Mouse (Mus musculus): ENCODE data around the gene Hspbp1. TPM values are rescaled to one million over a fixed set of nuclear protein-coding genes. Genes with fewer than 3 reads are reported as not detected.

The Hspbp1 gene
- polyA plus RNA-seq, 1 experiment from 2014 or later, result 102 TPM

DNA sequence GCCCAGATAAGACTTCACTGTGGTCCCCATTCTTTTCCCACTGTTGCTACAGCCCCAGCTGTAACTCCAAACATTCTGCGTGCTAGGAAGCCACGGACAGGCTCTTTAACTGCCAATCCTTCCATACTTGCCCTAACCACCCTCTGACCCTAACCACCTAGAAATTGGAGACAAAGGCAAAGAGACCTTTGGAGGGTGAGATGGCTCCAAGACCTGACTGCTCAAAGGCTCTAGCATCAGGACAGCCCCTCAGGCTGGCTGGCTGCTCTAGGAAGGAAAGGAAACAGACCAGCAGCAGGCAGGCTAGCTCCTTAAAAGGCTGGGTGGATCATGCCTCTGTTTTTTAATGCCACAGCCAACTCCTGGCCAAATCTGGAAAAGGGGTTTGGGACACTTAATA lies 30.6 kb downstream of the Hspbp1 start:
- 0 out of 2 replicates have a peak overlapping the region, but pooled peaks have one; percentile 29 for H3K27ac ChIP-seq (ENCODE audit: low read depth)
- H3K4me2 ChIP-seq (ENCODE audit: low read length), result no peak overlapping the region
- H3K4me3 ChIP-seq (ENCODE audit: low read depth, low read length), result no peak overlapping the region
- H3K27me3 ChIP-seq (replicated peaks; ENCODE audit: control insufficient read depth, insufficient read depth, low read length), result no peaks in the 10 kb centered on the region
- H3K4me1 ChIP-seq (replicated peaks; ENCODE audit: control insufficient read depth, insufficient read depth, low read length), result peaks cover 37% of the 10 kb centered on the region
- H3K9me3 ChIP-seq (ENCODE audit: control insufficient read depth, low read length), result no peaks in the 10 kb centered on the region
- DNase-seq (ENCODE audit: low spot score), result no peak
- no peak for ATAC-seq (replicated peaks; ENCODE audit: low FRiP score, low TSS enrichment, low read depth)
- WGBS, result 92% methylated on average over 2 of the region's 2 CpGs
- 0 out of 2 replicates have a peak, but pooled peaks cover 7% of the 10 kb centered on the region for H3K36me3 ChIP-seq (ENCODE audit: control insufficient read depth, insufficient read depth, low read length)
- no peak overlapping the region for H3K9ac ChIP-seq (ENCODE audit: low read length)

DNA sequence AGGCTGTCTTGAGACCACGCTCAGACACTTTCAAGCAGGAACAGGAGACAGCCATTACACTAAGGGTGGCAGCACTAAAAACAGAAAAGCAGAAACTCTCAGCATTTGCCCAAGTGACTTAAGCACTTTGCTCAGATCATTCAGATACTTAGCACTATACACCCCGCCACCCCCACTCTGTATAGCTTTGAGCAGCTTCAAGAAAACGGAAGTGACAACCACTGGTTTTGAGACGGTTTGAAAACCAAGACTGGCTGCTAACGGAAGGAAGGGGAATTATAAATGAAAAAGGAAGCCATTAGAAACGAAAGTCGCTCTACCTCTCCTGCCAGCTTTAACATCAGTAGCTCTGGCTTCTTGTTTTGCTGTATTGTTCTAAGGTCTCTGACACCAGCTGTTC lies 31.1 kb downstream of the Hspbp1 start:
- Histone ChIP-seq H3K9me3 (ENCODE audit: control insufficient read depth, low read length) (no peaks in the 10 kb centered on the region), H3K4me3 (ENCODE audit: low read depth, low read length) (no peak overlapping the region), H3K36me3 (ENCODE audit: control insufficient read depth, insufficient read depth, low read length) (0 out of 2 replicates have a peak, but pooled peaks cover 7% of the 10 kb centered on the region), H3K9ac (ENCODE audit: low read length) (no peak overlapping the region), H3K4me2 (ENCODE audit: low read length) (no peak overlapping the region), H3K27ac (ENCODE audit: low read depth) (no peak overlapping the region), H3K4me1 (replicated peaks; ENCODE audit: control insufficient read depth, insufficient read depth, low read length) (peaks cover 37% of the 10 kb centered on the region), H3K27me3 (replicated peaks; ENCODE audit: control insufficient read depth, insufficient read depth, low read length) (no peaks in the 10 kb centered on the region)
- WGBS, result 86% methylated on average over 7 of the region's 7 CpGs
- ATAC-seq (replicated peaks; ENCODE audit: low FRiP score, low TSS enrichment, low read depth), result no peak
- DNase-seq (ENCODE audit: low spot score), result no peak

DNA sequence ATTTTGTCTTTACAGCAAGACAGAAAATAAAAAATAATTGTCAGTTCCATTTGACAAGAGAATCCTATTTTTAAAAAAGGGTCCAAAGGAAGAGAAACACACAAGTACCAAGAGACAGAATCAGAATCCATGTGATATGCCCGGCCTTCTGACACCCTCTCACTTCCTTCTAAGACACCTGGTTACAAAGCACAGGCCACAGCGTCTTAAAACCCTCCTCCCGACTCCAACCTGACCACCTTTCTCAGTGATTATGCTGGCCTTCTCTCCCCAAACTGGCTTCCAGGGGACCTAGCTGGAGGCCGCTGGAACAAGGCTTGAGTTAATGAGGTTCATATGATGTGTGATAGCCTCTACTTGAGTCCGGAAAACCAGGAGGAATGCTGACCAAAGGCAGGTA lies 31.5 kb downstream of the Hspbp1 start:
- H3K36me3 ChIP-seq (ENCODE audit: control insufficient read depth, insufficient read depth, low read length), result 0 out of 2 replicates have a peak, but pooled peaks cover 7% of the 10 kb centered on the region
- no peak overlapping the region for H3K27ac ChIP-seq (ENCODE audit: low read depth)
- DNase-seq (ENCODE audit: low spot score) (no peak), ATAC-seq (replicated peaks; ENCODE audit: low FRiP score, low TSS enrichment, low read depth) (no peak)
- WGBS, result 77% methylated on average over 5 of the region's 5 CpGs
- no peaks in the 10 kb centered on the region for H3K27me3 ChIP-seq (replicated peaks; ENCODE audit: control insufficient read depth, insufficient read depth, low read length)
- H3K9me3 ChIP-seq (ENCODE audit: control insufficient read depth, low read length), result no peaks in the 10 kb centered on the region
- H3K4me2 ChIP-seq (ENCODE audit: low read length), result no peak overlapping the region
- H3K4me1 ChIP-seq (replicated peaks; ENCODE audit: control insufficient read depth, insufficient read depth, low read length), result peaks cover 37% of the 10 kb centered on the region
- H3K9ac ChIP-seq (ENCODE audit: low read length), result no peak overlapping the region
- no peak overlapping the region for H3K4me3 ChIP-seq (ENCODE audit: low read depth, low read length)

DNA sequence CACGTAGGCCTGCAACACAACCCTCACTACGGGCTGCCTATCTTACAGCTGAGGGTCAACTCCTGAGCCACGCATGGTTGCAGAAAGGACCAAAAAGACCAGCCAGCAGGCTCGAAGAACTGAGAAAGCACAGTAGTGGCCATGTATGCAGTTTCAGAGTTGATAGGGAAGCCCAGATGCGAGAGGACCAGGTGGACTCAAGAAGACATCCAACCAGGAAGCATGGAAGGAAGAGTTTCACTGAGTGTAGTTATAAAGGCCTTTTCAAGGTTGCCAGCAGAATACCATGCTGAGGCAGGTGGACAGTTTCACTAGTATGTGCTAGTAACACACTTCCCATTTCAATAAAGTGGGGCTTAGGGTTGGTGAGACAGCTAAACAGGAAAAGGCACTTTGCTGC lies 32.1 kb downstream of the Hspbp1 start:
- no peak for DNase-seq (ENCODE audit: low spot score)
- Histone ChIP-seq H3K27me3 (replicated peaks; ENCODE audit: control insufficient read depth, insufficient read depth, low read length) (no peaks in the 10 kb centered on the region), H3K9ac (ENCODE audit: low read length) (no peak overlapping the region), H3K27ac (ENCODE audit: low read depth) (no peak overlapping the region), H3K9me3 (ENCODE audit: control insufficient read depth, low read length) (no peaks in the 10 kb centered on the region), H3K4me1 (replicated peaks; ENCODE audit: control insufficient read depth, insufficient read depth, low read length) (peaks cover 35% of the 10 kb centered on the region), H3K4me3 (ENCODE audit: low read depth, low read length) (no peak overlapping the region), H3K36me3 (ENCODE audit: control insufficient read depth, insufficient read depth, low read length) (0 out of 2 replicates have a peak, but pooled peaks cover 7% of the 10 kb centered on the region), H3K4me2 (ENCODE audit: low read length) (no peak overlapping the region)
- ATAC-seq (replicated peaks; ENCODE audit: low FRiP score, low TSS enrichment, low read depth), result no peak
- 87% methylated on average over 5 of the region's 5 CpGs for WGBS

DNA sequence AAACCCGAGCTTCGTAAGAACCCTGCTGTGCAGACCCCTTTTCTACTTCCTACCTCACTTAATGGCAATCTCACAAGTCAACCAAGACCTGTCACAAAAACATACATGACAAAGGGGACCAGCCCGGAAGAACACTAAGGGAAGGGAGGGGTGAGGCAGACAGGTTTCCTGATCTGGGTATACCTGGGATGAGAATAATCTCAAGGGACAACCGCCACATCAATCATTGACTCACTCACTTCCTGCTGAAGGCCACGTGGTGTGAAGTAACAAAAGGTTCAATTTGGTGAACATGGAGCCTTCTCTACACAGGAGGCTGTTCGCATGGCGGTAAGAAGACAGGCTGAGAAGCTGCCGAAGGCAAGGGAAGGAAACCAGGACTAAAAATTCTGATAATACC lies 33.3 kb downstream of the Hspbp1 start:
- H3K27ac ChIP-seq (ENCODE audit: low read depth), result no peak overlapping the region
- WGBS, result 75% methylated on average over 8 of the region's 8 CpGs
- H3K9me3 ChIP-seq (ENCODE audit: control insufficient read depth, low read length), result no peaks in the 10 kb centered on the region
- H3K4me3 ChIP-seq (ENCODE audit: low read depth, low read length), result no peak overlapping the region
- no peaks in the 10 kb centered on the region for H3K27me3 ChIP-seq (replicated peaks; ENCODE audit: control insufficient read depth, insufficient read depth, low read length)
- ATAC-seq (replicated peaks; ENCODE audit: low FRiP score, low TSS enrichment, low read depth) (no peak), DNase-seq (ENCODE audit: low spot score) (no peak)
- H3K36me3 ChIP-seq (ENCODE audit: control insufficient read depth, insufficient read depth, low read length), result peaks cover 13% of the 10 kb centered on the region; the same call in 1 of the 2 replicates
- H3K9ac ChIP-seq (ENCODE audit: low read length), result no peak overlapping the region
- H3K4me2 ChIP-seq (ENCODE audit: low read length), result no peak overlapping the region
- peaks cover 24% of the 10 kb centered on the region for H3K4me1 ChIP-seq (replicated peaks; ENCODE audit: control insufficient read depth, insufficient read depth, low read length)

DNA sequence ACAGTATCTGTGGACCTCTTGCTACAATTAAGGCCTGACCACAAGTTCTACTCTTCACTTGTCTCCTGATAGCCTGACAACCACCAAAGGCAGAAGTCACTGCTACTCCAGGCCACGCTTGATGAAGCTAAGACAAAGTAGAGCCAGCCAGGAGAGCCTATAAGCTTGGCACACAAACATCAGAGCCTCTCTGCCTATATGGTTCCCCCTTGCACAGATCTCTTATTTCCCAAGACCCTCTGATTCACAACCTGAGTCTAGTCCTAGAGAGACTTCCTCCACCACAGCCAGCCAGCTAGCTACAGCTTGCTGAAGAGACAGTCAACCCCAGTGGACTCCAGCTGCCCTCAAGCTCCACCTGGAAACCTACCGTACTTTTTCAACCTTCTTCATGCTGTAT lies 36.9 kb downstream of the Hspbp1 start:
- H3K4me1 ChIP-seq (replicated peaks; ENCODE audit: control insufficient read depth, insufficient read depth, low read length), result peaks cover 5% of the 10 kb centered on the region
- no peak overlapping the region for H3K27ac ChIP-seq (ENCODE audit: low read depth)
- H3K36me3 ChIP-seq (ENCODE audit: control insufficient read depth, insufficient read depth, low read length), result peaks cover 43% of the 10 kb centered on the region
- H3K27me3 ChIP-seq (replicated peaks; ENCODE audit: control insufficient read depth, insufficient read depth, low read length), result no peaks in the 10 kb centered on the region
- H3K9me3 ChIP-seq (ENCODE audit: control insufficient read depth, low read length), result no peaks in the 10 kb centered on the region
- no peak for DNase-seq (ENCODE audit: low spot score)
- no peak overlapping the region for H3K9ac ChIP-seq (ENCODE audit: low read length)
- H3K4me2 ChIP-seq (ENCODE audit: low read length), result no peak overlapping the region
- H3K4me3 ChIP-seq (ENCODE audit: low read depth, low read length), result no peak overlapping the region
- WGBS, result 92% methylated on average over 2 of the region's 2 CpGs
- ATAC-seq (replicated peaks; ENCODE audit: low FRiP score, low TSS enrichment, low read depth), result no peak

DNA sequence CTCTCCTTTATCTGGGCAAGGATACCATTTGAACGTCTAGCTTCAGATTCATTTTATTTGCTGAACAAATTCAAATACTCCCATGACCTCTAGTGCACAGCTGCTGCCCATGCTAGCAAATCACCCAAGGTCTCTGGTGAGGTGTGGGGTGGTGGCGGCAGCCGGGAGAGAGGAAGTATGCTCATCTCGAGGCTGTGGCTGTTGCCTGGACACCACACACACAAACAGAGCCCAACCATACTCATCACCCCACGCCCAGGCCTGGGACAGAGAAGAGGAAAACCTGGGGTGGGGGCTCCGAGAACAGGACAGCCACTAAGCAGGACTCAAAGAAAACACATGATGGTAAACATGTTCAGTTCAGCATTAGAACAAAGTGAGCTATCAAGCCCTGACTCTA lies 37.6 kb downstream of the Hspbp1 start:
- H3K9ac ChIP-seq (ENCODE audit: low read length), result no peak overlapping the region
- 43% methylated on average over 6 of the region's 6 CpGs for WGBS
- ATAC-seq (replicated peaks; ENCODE audit: low FRiP score, low TSS enrichment, low read depth) (peak; percentile 60; the same call in 1 of the 2 replicates), DNase-seq (ENCODE audit: low spot score) (no peak)
- H3K27ac ChIP-seq (ENCODE audit: low read depth), result no peak overlapping the region
- H3K4me3 ChIP-seq (ENCODE audit: low read depth, low read length), result no peak overlapping the region
- no peaks in the 10 kb centered on the region for H3K27me3 ChIP-seq (replicated peaks; ENCODE audit: control insufficient read depth, insufficient read depth, low read length)
- H3K4me2 ChIP-seq (ENCODE audit: low read length), result no peak overlapping the region
- H3K4me1 ChIP-seq (replicated peaks; ENCODE audit: control insufficient read depth, insufficient read depth, low read length), result peaks cover under 1% of the 10 kb centered on the region
- H3K9me3 ChIP-seq (ENCODE audit: control insufficient read depth, low read length), result no peaks in the 10 kb centered on the region
- peaks cover 43% of the 10 kb centered on the region for H3K36me3 ChIP-seq (ENCODE audit: control insufficient read depth, insufficient read depth, low read length)

DNA sequence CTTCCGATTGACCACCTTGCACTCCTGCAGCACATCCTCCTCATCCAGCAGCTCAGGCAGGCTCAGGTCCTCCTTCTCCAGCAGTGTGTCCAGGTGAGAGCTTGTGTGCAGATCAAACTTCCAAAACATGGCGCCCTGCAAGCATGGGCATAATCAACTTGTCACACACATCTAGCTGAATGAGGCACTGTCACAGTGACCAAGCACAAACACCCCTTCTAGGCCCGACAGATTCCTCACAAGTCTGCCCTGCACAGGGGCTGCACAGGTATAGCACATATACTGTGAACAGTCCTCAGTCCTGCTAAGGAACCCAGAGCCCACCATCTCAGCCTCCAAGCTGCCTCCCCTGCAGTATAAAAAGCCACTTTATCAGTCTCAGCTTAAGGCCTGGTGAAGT lies 38.1 kb downstream of the Hspbp1 start:
- 86% methylated on average over 3 of the region's 3 CpGs for WGBS
- H3K4me2 ChIP-seq (ENCODE audit: low read length), result no peak overlapping the region
- no peak overlapping the region for H3K27ac ChIP-seq (ENCODE audit: low read depth)
- no peaks in the 10 kb centered on the region for H3K9me3 ChIP-seq (ENCODE audit: control insufficient read depth, low read length)
- no peaks in the 10 kb centered on the region for H3K4me1 ChIP-seq (replicated peaks; ENCODE audit: control insufficient read depth, insufficient read depth, low read length)
- ATAC-seq (replicated peaks; ENCODE audit: low FRiP score, low TSS enrichment, low read depth) (no peak), DNase-seq (ENCODE audit: low spot score) (no peak)
- H3K9ac ChIP-seq (ENCODE audit: low read length), result no peak overlapping the region
- no peaks in the 10 kb centered on the region for H3K27me3 ChIP-seq (replicated peaks; ENCODE audit: control insufficient read depth, insufficient read depth, low read length)
- H3K36me3 ChIP-seq (ENCODE audit: control insufficient read depth, insufficient read depth, low read length), result peaks cover 47% of the 10 kb centered on the region
- no peak overlapping the region for H3K4me3 ChIP-seq (ENCODE audit: low read depth, low read length)

DNA sequence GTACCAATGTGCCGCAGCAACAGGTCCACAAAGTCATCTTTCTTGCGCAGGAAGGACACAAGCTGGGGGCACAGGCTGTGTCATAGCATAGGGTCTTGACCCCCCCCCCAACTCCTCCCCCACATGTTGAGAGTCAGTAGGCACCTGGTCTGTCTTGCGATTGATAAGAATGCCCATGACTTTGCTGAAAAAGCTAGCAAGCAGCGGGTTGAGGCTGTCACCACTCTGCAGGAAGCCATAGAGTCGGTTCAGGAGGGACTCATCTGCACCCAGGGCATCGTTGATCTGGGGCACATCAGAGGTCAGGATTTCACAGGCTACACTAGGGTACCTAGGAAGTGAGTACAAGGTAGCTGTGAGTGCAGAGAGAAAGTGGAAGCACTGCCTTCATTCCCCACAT lies 41.6 kb downstream of the Hspbp1 start:
- Histone ChIP-seq H3K27ac (ENCODE audit: low read depth) (no peak overlapping the region), H3K9me3 (ENCODE audit: control insufficient read depth, low read length) (no peaks in the 10 kb centered on the region), H3K4me3 (ENCODE audit: low read depth, low read length) (no peak overlapping the region), H3K36me3 (ENCODE audit: control insufficient read depth, insufficient read depth, low read length) (peaks cover 80% of the 10 kb centered on the region), H3K4me2 (ENCODE audit: low read length) (no peak overlapping the region), H3K4me1 (replicated peaks; ENCODE audit: control insufficient read depth, insufficient read depth, low read length) (no peaks in the 10 kb centered on the region), H3K9ac (ENCODE audit: low read length) (no peak overlapping the region), H3K27me3 (replicated peaks; ENCODE audit: control insufficient read depth, insufficient read depth, low read length) (no peaks in the 10 kb centered on the region)
- no peak for ATAC-seq (replicated peaks; ENCODE audit: low FRiP score, low TSS enrichment, low read depth)
- 91% methylated on average over 6 of the region's 6 CpGs for WGBS
- no peak for DNase-seq (ENCODE audit: low spot score)
